Mouse (Mus musculus) v-Abl transformed pro-B cells (cell line): ENCODE results near the gene Jag1.

Experiments used
- in situ Hi-C, 2 experiments: fragments of 400-800 bp; cut with MboI; formaldehyde crosslinking; loops; one replicate each; pipeline ENCODE4 v1.15.1; 2025; ENCODE audit not compliant: unreplicated experiment in 2 of 2

Gene Jag1

DNA sequence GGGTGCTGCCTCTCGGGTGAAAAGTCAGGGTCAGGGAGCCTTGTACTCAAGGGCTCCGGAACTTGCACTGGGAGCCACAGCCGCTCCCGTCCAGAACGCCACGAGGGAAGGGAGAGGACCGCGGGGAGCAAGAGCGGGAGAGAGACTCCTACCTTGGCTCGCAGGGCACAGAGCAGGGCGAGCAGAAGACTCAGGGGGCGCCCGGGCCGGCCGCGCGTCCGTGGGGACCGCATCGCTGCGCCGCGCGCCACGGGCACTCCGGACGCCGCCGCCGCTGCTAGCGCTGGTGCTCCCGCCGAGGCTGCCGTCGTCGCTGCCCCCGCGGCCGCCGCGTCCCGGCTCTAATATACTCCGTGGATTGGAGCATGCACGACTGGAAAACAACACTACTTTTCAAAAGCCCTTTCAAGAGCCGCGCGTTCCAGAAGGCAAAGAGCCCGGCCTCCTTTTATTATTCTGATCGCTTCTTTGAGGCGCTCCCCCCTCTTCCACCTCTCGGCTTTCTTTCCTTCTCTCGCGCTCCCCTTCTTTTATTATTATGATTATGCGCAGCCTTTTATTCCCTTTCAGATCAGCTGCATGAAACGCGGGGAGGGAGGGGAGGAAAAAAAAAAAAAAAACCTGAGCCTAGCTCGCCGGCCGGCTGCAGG is at the start of gene Jag1:
TSS of gene Jag1 (minus strand) at position 620 of the 650 bp plus-strand sequence.
- in situ Hi-C loops, result no loop called here

DNA sequence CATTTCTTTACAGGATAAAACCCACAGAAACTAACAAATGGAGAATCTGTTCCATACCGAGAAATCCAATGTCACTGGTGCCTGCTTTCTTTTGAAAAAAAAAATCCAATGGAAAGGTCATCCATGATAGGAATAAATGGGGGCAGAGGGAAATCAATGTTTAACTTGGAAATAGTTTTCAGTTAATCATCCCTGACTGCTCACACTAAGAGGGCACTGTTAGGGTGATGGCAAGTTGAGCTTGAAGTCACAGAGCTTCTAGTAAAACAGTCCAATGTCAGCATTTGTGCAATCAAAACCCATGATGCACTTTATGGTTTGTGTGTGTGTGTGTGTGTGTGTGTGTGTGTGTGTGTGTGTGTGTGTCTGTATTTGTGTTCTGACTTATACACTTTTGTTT is 39.6 kb upstream of the Jag1 start:
- in situ Hi-C loops, result no loop called here

DNA sequence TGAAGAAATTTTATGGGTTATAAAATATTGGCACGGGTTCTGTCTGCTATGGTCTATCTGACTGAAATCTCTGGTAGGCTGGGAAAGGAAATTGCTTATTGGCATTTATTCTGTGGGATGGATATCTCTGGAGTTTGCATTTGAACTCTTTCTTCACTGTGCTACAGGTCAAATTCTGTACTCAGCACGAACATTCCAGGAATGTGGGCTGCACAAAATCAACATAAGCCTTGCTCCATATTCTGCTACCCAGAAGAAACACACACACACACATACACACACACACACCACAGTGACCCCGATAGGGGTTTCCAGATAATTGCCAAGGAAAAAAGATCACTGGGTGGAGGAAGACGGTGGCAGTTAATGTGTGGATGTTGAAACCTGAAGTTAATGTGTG is 37.4 kb upstream of the Jag1 start:
- in situ Hi-C loops, result no loop called here

DNA sequence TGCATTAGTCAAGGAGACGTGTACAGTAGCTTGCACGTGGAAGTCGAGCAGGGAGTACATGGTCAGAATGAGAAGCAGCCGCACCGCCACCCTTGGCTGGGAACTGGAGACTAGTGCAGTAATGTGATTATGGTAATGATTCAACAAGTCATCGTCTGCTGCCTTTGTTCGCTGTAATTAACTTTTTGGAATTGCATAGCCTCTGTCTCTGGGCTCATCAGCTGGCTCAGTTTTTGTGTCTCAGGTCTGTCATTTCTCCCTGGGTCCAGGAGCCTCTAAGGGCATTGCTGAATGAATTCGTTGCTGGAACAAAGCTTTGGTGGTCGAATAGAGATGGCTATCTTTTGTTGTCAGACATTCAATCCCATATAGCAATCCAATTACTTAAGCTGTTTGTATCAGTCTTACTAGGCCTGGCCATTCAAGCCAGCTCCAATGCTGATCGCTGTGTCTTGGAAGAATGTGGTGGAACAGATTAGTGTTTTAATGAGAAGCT is 36.8 kb upstream of the Jag1 start:
- in situ Hi-C loops, result no loop called here

DNA sequence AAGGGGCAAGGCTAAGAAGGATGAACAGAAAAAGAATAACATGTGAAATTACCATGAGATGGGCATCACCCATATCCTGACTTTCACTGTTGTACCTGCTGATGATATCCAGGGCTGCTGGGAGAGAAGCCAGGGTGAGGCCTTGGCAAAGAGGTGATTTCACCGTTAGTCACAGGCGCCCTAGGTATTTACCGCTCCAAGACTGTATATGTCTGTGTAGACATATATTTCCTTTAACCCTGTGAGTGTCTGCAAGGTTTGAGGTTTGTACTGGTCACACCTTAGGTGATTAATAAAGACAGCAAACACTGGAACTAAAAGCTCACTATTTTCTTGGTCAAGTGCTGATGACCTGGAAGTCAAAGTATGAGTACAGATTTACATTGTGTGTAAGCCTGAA is 34.5 kb upstream of the Jag1 start:
- in situ Hi-C loops, result no loop called here

DNA sequence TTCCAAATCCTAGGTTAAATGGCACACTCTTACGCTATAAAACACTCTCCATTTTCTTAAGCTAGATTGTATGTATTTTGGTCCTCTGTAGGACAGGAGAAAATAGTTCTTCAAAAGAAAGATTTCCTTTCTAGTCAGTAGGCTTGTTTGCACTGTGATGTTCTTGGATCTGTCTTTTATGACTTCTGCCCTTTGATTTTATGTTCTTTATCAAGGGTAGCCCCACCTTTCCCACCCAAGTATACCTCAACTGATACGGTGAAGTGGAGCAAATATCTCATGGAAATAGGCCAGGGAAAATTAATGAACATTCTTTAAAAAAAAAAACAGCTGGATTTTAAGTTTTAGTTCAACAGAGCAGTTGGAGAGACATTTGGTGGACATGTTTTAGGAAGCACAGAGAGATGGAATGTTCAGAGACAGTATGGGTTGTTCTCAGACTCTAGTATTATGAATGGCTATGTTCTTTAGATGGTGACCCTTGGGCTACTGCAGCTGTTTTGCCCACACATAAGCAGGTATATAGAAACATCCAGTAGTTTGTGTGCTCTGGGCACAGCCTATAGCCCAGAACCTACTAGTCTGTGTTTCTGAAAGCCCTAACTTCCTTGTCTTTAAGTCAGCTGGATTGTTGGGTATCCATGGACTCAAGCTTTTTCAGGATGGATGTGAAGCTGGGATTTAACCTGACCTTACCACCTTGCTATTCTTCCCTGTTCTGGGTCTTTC is 30.7 kb upstream of the Jag1 start:
- in situ Hi-C loops, result no loop called here

DNA sequence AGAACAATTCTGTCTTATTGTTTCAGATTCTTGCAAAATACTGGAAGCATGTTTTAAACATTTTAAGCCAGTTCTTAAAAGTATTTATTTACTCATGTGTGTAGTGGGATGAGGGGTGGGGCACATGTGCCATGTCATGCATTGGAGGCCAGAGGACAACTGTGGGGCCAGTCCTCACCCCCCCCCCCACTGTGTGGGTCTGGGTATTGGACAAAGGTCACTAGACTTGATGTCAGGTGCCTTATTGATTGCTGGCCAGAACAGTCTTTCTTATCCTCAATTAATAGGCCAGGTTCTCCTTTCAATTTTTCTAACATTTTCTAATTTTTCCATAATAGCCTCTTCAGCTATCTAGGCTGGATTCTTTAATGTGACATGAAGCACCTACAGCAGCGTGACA is 21.6 kb upstream of the Jag1 start:
- in situ Hi-C loops, result loop anchor here in 1 of 2 experiments (10.0 kb wide), 1 partner anchor 243 kb away; the partner anchor contains the start of genes AL731706.1, Mkks and Slx4ip

DNA sequence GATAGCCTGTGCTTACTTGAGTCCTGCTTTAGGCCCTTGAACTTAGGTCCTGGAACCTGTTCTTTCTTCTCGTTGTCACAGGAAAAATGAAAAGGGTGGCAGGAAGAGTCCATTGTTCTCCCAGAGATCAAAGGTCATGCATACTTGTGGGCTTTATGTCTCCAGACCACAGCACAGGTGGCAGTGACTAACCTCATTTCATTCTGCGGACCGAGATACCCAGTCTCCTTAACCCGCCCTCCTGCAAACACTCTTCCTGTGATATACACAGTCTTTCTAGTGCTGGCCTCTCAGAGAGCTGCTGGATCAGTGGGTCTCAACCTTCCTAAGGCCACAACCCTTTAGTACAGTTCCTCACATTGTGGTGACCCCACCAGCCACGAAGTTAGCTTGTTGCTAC is 17.6 kb upstream of the Jag1 start:
- in situ Hi-C loops, result loop anchor here in 1 of 2 experiments (10.0 kb wide), 1 partner anchor 239 kb away; the partner anchor contains the start of genes AL731706.1, Mkks and Slx4ip

DNA sequence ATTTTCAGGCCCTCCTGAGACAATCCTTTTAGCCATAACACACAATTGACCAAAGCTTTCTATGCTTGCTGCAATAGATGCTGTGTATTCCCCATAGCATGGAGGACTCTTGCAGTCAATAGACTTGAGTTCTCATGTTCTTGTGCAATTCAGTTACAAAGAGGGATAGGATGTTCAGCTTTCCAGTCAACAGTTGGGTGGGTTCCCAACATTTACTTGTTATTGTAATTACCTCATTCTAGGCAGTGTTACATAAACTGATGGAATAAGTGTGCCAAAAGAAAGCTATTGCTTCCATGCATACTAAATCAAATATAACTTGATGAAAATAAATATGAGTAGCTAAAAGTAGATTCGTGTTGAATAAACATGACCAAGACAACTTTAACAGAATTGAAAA is 8.4 kb upstream of the Jag1 start:
- in situ Hi-C loops, result no loop called here

DNA sequence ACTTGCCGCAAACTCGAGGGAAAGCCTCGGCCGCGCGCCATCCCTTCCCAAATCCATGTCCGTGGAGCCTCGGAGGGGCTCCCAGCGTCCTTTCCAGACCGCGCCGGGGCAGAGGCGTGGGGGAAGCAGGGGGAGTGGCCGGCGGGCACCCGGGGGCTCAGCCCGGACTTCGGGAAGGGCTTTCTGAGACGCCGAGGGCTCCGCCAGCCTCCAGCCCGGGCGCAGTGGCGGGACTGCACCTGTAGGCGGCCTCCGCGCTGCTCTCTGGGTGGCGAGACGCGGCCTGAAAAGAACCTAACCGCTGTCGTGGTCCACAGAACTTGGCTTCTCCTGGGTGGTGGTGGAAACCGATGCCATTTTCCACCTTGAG is 862 bp upstream of the Jag1 start:
- in situ Hi-C loops, result no loop called here

DNA sequence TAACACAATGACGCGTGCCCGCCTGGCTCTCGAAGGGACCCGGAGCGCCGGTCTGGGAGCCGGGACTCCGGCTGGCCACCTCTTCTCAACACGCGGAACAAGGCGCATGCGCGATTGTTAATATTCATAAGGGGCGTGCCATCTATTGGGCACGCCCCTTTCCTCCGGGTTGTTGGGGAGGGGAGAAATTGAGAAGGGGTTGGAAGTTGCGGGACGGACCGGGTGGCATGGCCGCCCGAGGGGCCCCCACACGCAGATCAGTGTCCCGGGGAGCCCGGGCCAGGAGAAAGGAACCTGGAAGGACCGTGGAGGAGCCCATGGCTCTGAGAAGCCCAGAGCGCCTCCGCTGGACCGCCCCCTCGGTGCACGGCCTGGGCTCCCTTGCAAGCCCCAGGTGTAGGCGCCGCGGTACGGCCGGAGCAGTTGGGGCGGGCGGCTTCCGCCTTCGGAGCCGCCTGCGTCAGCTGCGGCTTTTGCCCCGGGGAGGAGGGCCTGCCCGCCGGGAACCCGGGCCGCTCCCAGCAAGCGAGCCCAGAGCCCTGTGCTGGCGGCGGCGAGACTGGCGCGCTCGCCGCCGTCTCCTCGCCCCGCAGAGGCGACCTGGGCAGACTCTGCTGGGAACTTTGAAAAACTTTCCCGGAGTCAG is 354 bp upstream of the Jag1 start:
- in situ Hi-C loops, result no loop called here

DNA sequence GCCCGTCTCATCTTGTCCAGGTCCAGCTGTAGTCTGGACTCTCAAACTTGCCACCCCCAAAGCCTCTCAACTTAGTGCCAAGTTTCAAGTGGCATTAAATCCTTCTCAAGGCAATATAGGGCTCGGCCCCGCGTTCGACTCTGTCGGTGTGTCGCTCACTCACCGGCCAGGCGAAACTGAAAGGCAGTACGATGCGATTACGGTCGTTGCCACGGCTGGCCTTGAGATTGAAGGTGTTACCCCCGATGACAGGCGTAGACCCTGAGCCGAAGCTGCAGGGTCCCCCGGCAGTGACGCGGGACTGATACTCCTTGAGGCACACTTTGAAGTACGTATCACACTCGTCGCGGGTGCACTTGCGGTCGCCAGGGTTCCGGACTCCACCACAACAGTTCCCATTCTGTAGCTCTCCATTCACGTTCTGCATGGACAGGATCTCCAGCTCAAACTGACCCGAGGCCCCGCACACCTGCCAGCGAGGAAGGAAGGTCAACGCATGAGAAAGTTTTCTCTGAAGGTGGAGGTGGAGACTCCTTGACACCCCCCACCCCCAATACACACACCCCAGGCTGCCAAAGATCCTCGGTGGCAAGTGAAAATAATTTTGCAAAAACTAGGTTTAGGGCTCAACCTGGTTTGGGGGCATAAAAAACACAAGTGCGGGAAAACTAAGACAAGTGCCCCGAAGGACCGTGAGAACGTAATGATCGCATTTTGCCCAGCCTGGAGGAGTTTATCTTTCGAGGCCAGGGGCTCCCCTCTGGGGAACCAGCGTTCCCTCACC is 1.0 kb downstream of the Jag1 start:
- in situ Hi-C loops, result no loop called here

DNA sequence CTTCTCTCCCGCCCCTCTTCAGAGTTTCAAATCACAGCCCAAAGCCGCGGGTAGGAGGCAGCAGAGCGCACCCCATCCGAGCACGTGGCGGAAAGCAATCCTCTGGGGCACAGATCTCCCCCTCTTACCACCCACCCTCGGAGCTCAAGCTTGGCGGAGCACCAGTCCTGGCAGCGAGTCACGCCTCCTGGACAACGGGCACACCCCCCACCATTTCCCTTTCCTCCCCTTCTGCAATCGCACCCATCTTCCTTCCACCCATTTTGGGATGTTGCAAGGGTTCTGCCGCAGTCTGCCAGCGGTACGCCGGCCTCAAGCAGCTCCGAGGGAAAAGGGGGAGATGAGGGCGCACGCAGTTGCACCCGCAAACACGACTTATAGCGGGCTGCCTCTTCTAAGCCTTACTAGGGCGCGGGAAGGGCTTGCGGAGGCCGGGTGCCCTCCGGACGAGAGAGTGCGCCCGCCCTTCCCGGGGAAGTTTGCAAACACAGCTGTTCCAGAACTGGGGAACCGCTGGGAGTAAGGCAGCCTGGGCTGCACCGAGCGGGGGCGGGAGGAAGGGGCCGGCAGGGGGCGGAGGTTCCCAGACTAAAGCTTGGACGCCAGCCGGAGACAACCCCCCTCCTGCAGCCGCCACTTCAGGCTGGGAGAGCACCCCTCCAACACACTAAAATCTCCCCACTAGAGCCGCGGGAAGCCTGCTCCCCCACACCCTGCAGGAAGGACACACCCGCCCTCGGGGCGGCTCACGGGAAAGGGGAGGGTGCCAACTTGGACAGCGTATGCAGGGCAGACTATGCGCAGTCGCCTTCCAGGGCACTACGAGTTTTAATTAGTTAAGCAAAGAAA is 2.0 kb downstream of the Jag1 start:
- in situ Hi-C loops, result no loop called here

DNA sequence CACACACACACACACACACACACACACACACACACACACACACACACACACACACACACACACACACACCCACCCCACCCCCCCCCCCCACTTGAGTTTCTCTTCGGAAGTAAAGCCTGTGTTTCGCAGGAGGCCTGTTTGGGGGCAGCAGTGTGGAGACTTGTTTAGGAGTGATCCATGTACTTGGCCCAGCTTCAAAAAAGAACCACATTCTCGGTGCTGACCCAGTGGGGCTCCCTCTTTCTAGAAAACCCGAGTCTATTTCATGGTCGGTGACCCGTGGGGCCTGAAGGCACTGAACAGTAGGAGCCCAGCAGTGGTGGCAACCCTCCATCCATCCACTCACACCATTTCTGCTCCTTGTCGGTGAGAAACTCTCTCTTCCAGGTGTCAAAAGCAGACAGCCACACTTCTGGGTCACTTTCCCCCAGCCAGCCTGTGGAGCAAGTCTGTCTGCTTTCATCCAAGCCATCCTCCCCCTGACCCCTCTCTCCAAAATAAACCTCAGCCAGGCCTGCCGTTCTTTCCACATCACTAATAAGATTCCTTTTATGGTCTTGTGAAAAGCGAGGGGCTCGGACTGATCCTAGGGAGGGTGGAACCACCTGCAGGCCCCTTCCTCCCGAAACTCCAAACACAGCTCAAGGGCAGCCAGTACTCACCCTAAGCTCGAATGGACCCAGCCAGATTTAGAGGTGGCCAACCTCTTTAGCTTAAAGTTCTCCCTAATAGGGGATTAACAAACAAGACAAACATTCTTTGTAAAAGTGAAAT is 3.0 kb downstream of the Jag1 start:
- in situ Hi-C loops, result no loop called here

DNA sequence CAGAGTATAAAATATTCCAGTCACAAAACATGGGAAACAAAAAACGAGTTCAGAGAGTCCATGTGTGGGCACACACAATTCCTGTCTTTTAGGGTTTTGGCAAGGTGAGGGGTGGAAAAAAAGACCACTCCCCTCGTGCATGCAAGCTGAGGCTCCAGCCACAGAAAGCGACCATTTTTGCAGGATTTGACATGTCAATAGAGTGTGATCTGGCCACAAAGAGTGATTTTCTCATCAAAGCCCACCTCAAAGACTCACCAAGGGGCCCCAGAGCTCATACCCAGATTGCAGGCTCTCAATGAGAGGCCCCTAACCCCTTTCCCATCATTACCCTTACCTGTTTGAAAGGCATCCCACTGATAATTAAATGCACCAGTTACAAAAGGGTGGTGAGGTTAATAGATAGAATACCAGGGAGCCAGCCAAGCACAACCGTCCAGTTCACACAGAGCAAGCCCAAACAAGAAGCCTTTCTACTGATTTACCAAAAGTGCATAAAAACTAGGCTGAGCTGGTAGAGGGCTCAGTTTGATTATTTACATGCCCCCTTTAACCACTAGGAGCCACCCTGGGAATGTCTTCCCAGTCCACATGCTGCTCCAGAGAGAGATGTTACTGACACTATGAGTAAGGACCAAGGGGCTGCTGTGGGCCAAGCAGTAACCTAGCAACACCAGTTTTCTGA is 6.1 kb downstream of the Jag1 start:
- in situ Hi-C loops, result no loop called here

DNA sequence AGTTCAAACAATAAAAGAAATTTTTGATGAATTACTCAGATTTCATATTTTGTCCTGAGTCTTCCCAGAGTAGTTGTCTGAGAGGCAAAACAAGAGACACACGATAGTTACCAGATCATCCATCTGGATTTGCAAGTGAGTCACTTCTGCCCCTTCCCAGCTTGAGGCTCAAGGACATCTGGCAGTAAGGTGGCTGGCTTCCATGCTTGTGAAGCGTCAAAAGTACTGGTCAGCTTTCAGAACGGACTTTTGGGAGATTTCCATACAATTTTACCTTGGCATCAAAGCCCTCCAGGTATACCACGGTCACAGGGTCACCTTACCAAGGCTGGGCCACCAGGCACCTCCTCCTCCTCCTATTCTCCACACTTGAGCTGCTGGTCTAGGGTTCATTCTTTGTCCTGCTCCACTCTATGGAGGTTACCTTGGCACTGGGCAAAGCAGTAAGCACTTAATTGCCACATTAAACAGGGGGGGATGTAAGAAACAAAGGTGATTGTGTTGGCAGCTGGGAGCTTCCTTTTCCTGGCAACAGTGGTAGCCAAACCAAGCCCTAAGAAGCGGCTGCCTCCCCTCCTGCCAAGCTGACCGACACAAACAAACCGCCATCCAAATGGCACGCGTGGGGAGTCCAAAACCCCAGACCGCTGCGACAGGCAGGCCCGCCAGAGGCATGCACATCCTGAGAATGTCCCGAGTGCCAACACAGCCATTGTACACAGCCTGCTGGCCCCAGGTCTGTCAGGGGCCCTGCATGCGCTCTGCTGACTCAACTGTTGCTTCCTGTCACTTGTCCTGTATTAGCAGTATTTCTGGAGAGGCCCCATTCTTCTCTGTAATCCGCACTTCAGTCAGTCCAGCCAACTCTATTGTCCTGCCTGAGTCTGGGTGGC is 6.9 kb downstream of the Jag1 start:
- in situ Hi-C loops, result no loop called here

DNA sequence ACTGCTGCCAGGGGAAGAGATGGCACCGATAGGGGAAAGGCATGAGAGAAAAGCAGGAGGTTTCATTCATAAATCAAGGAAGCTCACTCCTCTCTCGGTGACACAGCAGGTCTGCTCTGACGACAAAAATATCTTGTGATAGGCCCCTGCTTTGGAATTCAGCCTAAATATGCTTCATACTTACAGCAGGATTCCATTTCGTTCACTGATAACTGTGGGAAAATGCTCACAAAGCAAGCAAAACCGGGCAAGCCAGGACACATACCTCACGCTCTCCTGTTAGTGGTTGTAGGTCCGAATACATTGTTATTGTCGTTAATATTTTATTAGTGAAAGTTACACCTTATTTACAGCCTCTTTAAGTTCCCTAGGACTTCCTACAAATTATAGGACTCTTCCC is 8.5 kb downstream of the Jag1 start:
- in situ Hi-C loops, result no loop called here

DNA sequence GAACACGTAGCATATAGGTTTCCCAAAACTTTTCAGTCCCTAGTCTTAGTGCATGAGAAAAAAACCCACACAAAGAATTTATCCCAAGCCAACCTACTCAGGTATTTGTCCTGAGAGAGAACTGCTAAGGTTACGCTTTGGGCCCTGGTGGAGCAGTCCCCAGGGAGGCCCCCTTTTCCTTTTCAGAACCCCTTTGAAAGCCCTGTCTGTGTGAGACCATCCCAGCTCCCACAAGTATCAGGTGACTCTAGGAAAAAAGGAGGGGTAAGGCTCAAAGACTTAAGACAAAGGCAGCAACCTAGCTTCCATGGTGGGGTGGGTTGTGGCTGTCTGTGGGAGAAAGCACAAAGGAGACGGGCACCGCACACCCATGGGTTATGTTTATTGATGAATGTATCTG is 9.2 kb downstream of the Jag1 start:
- in situ Hi-C loops, result no loop called here
